Mouse (Mus musculus) stomach, postnatal 0 days (tissue): ENCODE results near the gene Efna1.

Source experiments
- CTCF ChIP-seq: IDR thresholded peaks from 2 replicates; pipeline ENCODE4 v1.5.1; 2016; ENCODE audit warnings: antibody characterized with exemption, low read depth, mild to moderate bottlenecking, moderate library complexity
- EP300 ChIP-seq: optimal IDR thresholded peaks from 2 replicates; pipeline ENCODE3; 2016; ENCODE audit warnings: antibody characterized with exemption

DNA sequence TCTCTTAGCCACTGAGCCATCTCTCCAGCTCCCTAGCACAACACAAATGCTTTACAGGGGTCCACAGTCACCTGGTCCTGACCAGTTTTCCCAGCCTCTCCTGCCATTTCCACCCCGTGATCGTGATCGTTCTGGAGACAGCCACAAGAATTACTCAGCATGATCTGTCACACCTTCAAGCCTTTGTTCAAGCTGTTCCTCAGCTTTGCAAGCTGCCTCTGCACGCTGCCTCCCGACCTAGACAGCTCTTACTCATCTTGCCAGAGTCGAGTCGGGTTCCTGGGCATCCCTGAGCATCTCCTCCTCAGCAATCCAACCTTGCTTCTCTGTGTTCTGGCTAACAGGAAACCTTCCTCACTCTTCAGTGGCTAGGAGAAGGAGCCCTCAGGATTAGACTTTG, 21.9 kb downstream of the Efna1 start, which contains the start of gene Dpm3:
- TF ChIP-seq CTCF, result no peak
- no peak for TF ChIP-seq EP300
